Mouse (Mus musculus) testis, adult 2 months (tissue): ENCODE results near the gene Klhl32. TPM values are rescaled to one million over a fixed set of nuclear protein-coding genes. Genes with fewer than 3 reads are reported as not detected.

Source experiments
- H3K27ac ChIP-seq: fragments of 200-500 bp; 2 replicates; pipeline ENCODE4 v1.5.1; 2012; ENCODE audit warnings: low read depth, low read length; ENCODE audit not compliant: control insufficient read depth, insufficient read depth
- H3K27me3 ChIP-seq: fragments of 200-500 bp; 2 replicates; pipeline ENCODE4 v1.6.1; 2012; ENCODE audit warnings: mild to moderate bottlenecking, low read length, moderate library complexity; ENCODE audit not compliant: control insufficient read depth, insufficient read depth
- H3K36me3 ChIP-seq: fragments of 200-500 bp; 2 replicates; pipeline ENCODE4 v1.6.1; 2012; ENCODE audit warnings: mild to moderate bottlenecking, low read length; ENCODE audit not compliant: control insufficient read depth, insufficient read depth
- H3K4me1 ChIP-seq: fragments of 200-500 bp; 2 replicates; pipeline ENCODE4 v1.6.1; 2012; ENCODE audit warnings: low read length; ENCODE audit not compliant: control insufficient read depth, insufficient read depth
- H3K4me3 ChIP-seq: fragments of 200-500 bp; 2 replicates; pipeline ENCODE4 v1.5.1; 2012; ENCODE audit warnings: low read depth, mild to moderate bottlenecking, low read length, moderate library complexity, mixed read lengths; ENCODE audit not compliant: control insufficient read depth
- CTCF ChIP-seq: fragments of 200-500 bp; IDR thresholded peaks from 2 replicates; pipeline ENCODE4 v1.5.1; 2012; ENCODE audit warnings: low read depth, mild to moderate bottlenecking, inconsistent platforms, low read length, moderate library complexity; ENCODE audit not compliant: control insufficient read depth, insufficient read depth, insufficient replicate concordance
- POLR2A ChIP-seq: fragments of 200-500 bp; IDR thresholded peaks from 2 replicates; pipeline ENCODE4 v1.6.1; 2012; ENCODE audit warnings: low read depth, mild to moderate bottlenecking, inconsistent platforms, low read length, moderate library complexity; ENCODE audit not compliant: control insufficient read depth
- polyA plus RNA-seq: library from polyadenylated mRNA; depleted of rRNA; stranded (reverse); fragments of >200 nt; gene quantifications from 2 replicates; pipeline ENCODE4 v1.2.3, GENCODE M21; 2012

Gene Klhl32
- polyA plus RNA-seq, 1 experiment, result 2.4 TPM

GRCm38 (mm10) chr4:24752517-24753208 is 98.3 kb downstream of the Klhl32 start:
- Histone ChIP-seq H3K36me3 (no peaks in the 10 kb centered on the region), H3K27ac (no peak overlapping the region), H3K4me1 (no peaks in the 10 kb centered on the region), H3K4me3 (no peak overlapping the region), H3K27me3 (no peaks in the 10 kb centered on the region)
- no peak for TF ChIP-seq POLR2A
- no peak for TF ChIP-seq CTCF

- no peak overlapping the region for H3K27ac ChIP-seq
- no peak for TF ChIP-seq POLR2A
- no peak for TF ChIP-seq CTCF
Measured at GRCm38 (mm10) chr4:24737080-24737479, 113.8 kb downstream of the Klhl32 start.

GRCm38 (mm10) chr4:24720834-24721233 is 130.1 kb downstream of the Klhl32 start:
- Histone ChIP-seq H3K36me3 (no peaks in the 10 kb centered on the region), H3K27ac (no peak overlapping the region), H3K4me3 (no peak overlapping the region), H3K27me3 (no peaks in the 10 kb centered on the region), H3K4me1 (no peaks in the 10 kb centered on the region)
- TF ChIP-seq CTCF (no peak), POLR2A (no peak)

More at GRCm38 (mm10) chr4:24737080-24737479, 113.8 kb downstream of the Klhl32 start:
- no peaks in the 10 kb centered on the region for H3K4me1 ChIP-seq
- H3K27me3 ChIP-seq, result no peaks in the 10 kb centered on the region
- H3K36me3 ChIP-seq, result no peaks in the 10 kb centered on the region
- H3K4me3 ChIP-seq, result no peak overlapping the region

GRCm38 (mm10) chr4:24715559-24715958 is 135.4 kb downstream of the Klhl32 start:
- Histone ChIP-seq H3K36me3 (no peaks in the 10 kb centered on the region), H3K27ac (no peak overlapping the region), H3K27me3 (no peaks in the 10 kb centered on the region), H3K4me3 (no peak overlapping the region), H3K4me1 (no peaks in the 10 kb centered on the region)
- TF ChIP-seq CTCF, result no peak
- TF ChIP-seq POLR2A, result no peak

GRCm38 (mm10) chr4:24714367-24714766 is 136.6 kb downstream of the Klhl32 start:
- TF ChIP-seq CTCF, result no peak
- no peak for TF ChIP-seq POLR2A
- H3K36me3 ChIP-seq, result no peaks in the 10 kb centered on the region
- no peak overlapping the region for H3K27ac ChIP-seq
- H3K4me1 ChIP-seq, result no peaks in the 10 kb centered on the region
- no peaks in the 10 kb centered on the region for H3K27me3 ChIP-seq
- no peak overlapping the region for H3K4me3 ChIP-seq

GRCm38 (mm10) chr4:24698528-24699117 is 152.3 kb downstream of the Klhl32 start:
- H3K4me1 ChIP-seq, result no peaks in the 10 kb centered on the region
- H3K4me3 ChIP-seq, result no peak overlapping the region
- H3K27me3 ChIP-seq, result no peaks in the 10 kb centered on the region
- H3K27ac ChIP-seq, result no peak overlapping the region
- no peaks in the 10 kb centered on the region for H3K36me3 ChIP-seq
- TF ChIP-seq CTCF (no peak), POLR2A (no peak)

- no peak overlapping the region for H3K27ac ChIP-seq
- H3K27me3 ChIP-seq, result no peaks in the 10 kb centered on the region
- no peaks in the 10 kb centered on the region for H3K36me3 ChIP-seq
- no peaks in the 10 kb centered on the region for H3K4me1 ChIP-seq
- H3K4me3 ChIP-seq, result no peak overlapping the region
- TF ChIP-seq CTCF (no peak), POLR2A (no peak)
Measured at GRCm38 (mm10) chr4:24680080-24680479, 170.8 kb downstream of the Klhl32 start.

GRCm38 (mm10) chr4:24670007-24670406 is 180.9 kb downstream of the Klhl32 start:
- H3K4me1 ChIP-seq, result no peaks in the 10 kb centered on the region; the same call in 1 of the 2 replicates
- H3K36me3 ChIP-seq, result no peaks in the 10 kb centered on the region
- TF ChIP-seq POLR2A (no peak), CTCF (no peak)

More at GRCm38 (mm10) chr4:24670007-24670406, 180.9 kb downstream of the Klhl32 start:
- Histone ChIP-seq H3K27ac (no peak overlapping the region), H3K27me3 (no peaks in the 10 kb centered on the region), H3K4me3 (no peak overlapping the region)
